Mouse (Mus musculus) hematopoietic stem cell, adult 5-6 weeks (primary cell): ENCODE results near the gene Als2cr12. TPM values are rescaled to one million over a fixed set of nuclear protein-coding genes. Genes with fewer than 3 reads are reported as not detected.
A peak's percentile ranks its signal among the peaks of the same experiment; 100 is the strongest.
"Not testable (repeated sequence)": the region's sequence is repeated elsewhere in the genome, so short reads cannot be mapped to it uniquely, and the experiment has no call there.

Experiments used
- ATAC-seq, 2 experiments: fragments of 125-278 bp in 1 of 2; replicated peaks in 1 of 2; 2 replicates each; pipeline ENCODE4 v1.8.0; 2016 to 2017; ENCODE audit warnings: inconsistent platforms in 2 of 2, mild to moderate bottlenecking in 2 of 2, moderate number of reproducible peaks in 2 of 2, low read depth in 1 of 2, moderate TSS enrichment in 1 of 2; ENCODE audit not compliant: low FRiP score in 2 of 2, poor library complexity in 2 of 2, severe bottlenecking in 2 of 2, insufficient read depth in 1 of 2, low TSS enrichment in 1 of 2
- total RNA-seq: library from RNA; stranded (forward); fragments of 172-1452, 232-1000 nt; gene quantifications from 2 replicates; pipeline ENCODE4 v1.2.3, GENCODE M21; 2017

The Als2cr12 gene
- total RNA-seq, 1 experiment from 2014 or later, result not detected

DNA sequence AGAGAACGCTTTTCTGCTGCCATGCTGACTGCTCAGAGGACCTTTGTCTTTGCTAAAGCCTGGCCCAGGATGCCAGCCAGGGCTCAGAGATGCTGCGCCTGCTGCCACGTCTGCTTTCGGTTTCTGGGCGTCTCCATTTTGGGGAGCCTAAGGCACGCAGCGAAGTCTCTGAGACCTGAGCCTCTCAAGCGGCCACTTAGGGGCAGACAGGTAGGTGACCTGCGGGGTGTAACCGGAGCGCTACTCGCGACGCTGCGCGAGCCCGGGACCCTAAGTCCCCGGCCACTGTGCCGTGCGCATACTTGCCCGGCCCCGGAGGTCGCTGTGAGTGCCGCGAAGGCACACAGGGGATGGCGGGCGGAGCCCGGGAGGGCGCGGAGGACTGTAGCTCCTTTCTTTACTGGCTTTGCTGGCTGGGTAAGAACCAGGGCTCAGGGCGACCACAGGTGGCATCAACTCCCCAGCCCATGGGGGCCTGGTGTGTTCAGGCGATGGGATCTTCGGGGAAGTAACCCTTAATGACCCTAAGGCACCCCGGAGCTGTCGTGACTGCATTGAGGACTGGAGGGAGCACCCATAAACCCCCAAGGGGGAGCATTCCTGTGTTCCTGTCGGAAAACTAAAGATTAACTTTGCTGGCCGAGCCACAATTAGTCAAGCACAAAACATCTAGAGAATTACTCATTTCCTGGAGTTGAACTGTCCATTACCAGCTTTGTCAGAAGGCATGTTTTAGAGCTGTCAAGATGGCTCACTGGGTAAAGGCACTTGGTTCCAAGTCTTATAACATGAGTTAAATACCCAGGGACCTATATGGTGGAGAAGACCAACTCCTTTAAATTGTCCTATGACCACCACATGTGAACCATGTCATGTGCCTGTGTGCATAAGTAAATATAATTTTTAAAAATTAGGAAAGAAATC, 43.0 kb downstream of the Als2cr12 start:
- peak; percentile 89 to 91 for ATAC-seq

DNA sequence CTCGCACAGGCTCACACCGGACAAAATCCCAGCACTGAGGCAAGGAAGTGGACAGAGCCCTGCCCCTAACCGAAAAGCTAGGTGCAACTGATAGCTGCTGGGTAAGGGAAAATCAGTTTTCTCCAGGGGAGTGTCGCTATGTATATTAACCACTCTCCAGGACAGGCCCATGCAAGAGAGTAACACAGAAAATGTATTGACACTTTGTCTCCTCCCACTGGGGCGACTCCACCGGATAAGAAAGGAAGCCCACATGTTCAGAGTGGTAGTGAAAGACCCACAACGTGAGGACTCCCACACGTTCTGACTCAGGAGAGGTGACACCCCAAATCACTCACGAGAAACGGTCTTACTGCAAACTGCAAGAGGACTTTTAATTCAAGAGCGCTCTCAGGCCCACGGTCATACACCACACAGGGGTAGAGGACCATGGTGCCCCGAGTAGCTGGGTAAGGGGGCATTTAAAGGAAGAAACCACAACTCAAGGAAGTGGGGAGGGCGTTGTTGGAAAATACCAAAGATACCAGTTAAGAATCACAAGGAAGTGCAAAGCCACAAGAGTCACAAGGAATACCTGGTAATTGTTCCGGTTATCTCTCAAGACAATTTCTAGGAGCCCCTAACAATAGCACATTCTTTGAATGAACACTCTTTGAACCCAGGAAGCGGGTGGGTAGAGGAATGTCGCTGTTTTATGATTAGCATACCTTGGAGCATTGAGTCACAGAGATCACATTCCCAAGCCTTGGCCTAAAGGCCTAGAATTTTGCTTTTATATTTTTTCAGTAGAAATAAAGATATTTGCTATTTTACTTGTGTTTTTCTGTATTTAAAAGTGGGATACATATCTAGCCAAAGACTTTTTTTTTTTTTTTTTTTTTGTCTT, 44.0 kb downstream of the Als2cr12 start:
- not testable (repeated sequence) for ATAC-seq

DNA sequence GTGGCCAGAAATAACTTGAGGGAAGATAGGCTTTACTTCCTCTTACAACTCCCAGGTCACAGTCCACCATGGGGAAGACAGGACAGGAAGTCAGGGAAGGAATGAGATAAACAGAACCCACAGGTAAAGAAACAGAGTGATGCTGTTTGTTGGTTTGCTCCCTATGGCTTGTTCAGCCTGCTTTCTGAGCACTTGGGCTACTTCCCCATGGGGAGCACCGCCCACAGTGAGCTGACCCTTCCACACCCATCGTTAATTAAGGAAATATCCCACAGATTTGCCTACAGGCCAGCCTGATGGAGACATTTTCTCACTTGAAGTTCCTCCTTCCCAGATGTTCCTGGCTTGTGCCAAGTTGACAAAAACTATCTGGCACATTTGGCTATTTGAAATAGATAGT, 66.9 kb downstream of the Als2cr12 start:
- not testable (repeated sequence) for ATAC-seq

DNA sequence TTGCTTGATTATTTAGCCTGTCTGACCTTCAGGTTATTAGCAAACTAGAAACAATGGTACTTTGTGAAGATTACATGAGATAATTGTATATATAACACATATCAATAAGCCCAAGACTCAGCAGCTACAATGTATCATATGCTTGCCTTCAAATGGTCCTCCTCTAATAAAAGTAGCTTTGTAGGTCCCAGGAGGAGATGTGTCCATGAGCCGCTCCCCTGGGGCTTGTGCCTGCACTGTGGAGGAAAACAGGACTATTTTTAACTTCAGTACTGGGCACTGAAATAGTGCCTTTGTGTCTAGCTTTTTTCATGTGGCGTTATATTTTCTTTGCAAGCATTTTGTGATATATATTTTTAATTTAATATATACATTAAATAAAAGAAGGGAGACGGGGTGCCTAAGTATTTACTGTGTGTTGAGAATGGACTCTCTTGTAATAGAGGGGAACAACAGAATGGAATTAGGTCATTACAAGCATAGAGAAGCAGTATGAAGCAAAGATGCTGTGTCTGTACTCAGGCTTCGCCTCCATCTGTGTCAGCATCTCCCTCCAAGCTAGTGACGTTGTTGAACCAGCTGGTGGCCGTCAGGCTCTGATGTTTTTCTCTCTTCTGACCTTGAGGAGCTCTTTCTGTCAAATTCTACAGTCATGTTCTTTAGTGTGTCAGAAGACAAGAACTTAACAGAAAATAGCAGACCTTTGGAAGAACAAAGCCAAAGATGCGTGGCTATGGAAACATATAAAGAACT, 73.6 kb downstream of the Als2cr12 start:
- ATAC-seq, result no peak

DNA sequence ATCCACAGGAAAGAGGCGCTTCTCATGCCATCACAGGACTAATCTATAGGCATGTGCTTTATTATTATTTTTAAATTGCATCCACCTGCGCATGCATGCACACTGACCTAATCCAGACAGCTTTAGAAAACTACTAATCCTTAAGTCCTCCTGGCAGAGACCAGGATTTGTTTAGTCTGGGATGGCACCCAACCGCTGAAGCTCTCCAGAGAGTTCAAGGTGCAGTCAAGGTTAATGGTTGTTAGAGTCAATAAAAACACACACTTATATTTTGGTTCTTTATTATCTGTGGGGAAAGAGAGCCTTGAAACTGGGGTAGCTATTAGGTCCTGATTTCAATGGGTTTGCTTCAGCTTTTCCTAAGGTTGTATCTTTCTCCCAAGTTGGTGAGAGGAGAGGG, 74.5 kb downstream of the Als2cr12 start:
- ATAC-seq, result no peak

DNA sequence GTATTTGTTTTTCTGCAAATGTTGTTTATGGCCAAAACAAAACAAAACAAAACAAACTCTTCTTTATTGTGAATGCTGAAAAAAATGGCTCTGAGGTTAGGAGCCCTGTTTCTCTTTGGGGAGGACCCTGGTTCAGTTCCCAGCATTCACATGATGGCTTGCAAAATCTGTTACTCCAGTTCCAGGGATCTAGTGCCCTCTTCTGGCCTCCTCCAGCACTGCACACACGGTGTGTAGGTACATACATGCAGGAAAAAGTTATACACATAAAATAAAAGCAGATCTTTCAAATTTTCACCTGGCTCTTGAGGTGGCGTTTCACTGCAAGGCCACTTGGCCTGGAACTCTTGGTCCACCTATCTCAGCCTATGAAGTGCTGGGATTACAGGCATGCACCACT, 77.0 kb downstream of the Als2cr12 start:
- ATAC-seq, result no peak

DNA sequence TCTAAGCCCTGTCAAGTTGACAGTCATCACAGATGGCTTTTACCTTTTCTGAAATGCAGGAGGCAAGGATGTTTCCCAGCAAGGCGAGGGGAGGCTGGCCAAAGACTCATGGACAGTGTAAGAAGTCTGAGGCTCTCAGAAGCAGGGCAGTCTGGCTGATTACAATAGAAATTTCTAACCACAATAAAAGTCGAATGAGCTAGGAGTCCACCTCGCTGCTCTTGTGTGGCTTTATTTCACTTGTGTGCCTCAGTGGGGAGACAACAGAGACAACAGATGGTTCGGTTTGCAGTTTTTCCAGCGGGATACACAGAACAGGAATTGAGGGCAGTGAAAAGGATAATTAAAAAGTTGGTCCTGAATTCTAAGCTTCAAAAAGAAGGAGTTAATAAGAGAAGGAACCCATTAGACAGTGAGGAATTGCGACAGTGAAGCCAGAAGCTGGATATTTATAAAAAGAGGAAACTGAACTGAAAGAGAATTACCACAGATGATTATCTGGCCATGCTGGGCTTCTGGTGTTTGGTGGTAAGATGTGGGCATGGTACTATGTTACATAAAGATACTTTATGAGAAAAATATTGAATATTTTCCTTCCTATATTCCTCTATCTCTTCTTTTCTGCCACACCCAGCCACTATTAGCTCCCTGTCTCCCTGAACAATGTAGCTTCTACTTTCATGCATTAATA, 77.7 kb downstream of the Als2cr12 start:
- peak; percentile 88 to 93 for ATAC-seq

DNA sequence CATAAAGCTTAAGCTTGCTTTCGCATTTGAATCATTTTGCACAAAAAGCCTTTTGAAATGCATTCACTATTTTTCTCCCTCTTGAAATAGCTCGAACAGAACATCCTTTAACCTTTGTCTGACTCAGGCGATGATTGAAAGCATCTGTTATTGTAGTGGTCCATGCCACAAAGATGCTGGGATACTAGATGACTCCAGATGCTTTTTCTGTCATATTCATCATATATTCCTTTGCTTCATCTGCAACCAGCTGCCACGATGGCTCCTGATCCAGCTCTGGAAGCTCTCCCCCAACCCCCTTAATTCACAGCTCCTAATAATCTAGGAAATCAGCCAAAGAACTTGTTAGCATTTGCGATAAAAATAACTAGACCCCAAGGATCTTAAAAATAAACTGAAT, 78.7 kb downstream of the Als2cr12 start:
- ATAC-seq, result no peak

DNA sequence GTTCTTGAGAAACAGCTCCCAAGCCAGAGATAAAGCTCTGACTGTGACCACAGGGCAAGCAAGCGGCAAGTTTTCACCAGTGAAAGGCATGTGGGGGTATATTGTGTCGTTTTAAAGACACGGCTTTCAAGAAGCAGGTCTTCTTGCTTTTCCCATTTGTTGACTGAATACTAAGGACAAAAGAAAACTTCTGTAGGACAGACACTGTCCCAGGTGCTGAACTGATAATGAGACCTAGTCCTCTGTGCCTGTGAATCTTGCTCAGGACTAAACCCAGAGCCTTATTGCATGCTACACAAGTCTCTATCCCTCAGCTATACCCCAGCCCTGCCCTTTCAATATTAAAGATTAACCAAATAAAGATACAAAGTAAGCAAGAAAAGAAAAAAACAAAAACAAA, 79.6 kb downstream of the Als2cr12 start:
- no peak for ATAC-seq

DNA sequence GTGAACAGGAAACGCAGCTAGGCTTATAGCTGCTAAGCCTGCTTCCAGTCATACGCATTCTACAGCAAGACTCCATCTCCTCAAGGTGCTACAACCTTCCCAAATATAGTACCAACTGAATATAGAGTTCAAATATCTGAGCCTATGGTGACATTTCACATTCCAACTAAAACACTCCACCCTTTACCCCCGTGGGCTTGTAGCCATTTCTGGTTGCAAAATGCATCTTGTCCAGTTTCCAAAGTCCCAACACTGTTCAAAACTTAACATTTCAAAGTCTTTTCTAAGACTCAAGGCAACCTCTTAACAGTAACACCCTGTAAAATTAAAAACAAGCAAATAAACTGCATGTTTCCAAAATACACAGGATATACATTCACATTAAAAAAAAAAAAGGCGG, 80.6 kb downstream of the Als2cr12 start:
- no peak for ATAC-seq

DNA sequence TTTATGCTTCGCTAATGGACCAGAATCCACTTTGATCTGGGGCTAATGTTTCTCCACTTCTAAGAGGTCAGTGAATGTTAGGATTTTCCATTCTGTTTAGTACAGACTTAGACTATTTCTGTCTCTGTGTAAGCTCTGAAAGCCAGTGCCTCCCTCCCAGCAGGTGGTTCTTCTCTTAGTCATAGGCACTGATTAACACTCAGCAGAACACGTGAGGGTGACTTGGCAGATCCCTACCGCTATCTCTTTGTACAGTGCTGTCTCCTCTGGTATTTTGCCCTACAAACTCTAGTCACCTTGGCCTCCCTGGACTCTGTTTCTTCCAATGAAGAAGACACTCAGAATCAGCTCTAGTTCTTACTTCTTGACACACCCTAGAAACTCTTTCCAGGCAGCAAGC, 81.4 kb downstream of the Als2cr12 start:
- ATAC-seq, result no peak

DNA sequence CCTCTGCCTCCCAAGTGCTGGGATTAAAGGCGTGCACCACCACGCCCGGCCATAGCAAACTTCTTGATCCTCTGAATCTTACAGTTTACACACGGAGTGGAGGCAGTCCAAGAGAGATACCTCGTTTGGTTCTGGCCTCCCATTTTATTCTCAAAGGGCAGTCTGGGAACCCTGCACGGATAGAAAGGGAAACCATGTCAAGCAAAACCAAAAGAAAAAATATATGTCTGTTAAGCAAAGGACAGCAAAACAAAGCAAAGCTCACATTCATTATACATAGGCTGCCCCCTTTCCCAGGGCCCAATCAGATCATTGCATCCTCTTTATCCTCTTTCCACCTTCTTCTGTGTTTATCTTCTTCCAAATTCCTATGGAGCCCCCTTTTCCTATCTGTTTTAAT, 82.0 kb downstream of the Als2cr12 start:
- ATAC-seq, result no peak

DNA sequence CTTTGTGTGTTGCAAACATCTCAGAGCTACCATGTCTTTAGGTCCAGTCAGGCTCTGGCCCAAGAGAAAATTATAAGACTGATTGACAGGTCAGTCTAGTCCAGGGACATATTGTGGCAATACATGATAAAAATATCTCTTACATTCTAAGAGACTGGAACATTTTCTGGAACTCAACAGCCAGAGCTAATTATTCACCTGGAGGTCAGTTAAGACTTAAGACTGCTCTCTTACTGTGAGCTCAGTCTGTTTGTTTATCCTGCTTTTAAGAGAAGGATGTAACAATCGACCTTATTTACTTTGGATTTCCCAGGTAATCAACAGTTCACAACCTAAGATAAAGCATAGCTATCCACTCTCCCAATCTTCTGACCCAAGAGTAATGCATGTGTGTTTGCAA, 85.2 kb downstream of the Als2cr12 start:
- no peak for ATAC-seq

DNA sequence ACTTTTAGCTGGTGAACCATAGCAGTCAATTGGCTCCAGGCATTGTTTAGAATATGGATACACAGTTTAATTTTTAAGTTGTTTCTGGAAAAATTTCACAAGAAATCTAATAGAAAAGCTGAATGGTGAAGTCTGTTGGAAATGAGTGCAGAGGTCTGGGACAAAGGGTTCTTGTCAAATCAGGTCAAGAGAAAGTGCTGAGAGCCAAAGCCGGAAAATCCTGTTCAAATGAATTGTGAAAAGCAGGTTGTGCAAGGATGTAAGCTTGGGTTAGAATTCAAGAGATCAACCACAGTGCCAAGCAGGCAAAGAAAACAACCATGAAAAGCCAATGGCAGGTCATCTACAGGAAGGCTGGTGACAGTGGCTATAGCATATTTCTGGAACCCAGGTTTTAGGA, 85.6 kb downstream of the Als2cr12 start:
- ATAC-seq, result no peak

DNA sequence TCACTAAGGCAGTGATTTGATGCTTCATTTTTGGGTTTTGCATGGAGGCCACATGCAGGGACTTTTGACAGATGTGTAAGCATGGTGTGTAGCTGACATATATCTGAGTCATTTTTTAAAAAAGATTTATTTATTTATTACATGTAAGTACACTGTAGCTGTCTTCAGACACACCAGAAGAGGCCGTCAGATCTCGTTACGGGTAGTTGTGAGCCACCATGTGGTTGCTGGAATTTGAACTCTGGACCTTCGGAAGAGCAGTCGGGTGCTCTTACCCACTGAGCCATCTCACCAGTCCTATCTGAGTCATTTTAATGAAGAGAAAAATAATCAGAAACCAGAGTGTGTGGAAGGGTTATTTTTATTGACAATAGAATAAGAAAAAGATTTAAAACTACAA, 86.2 kb downstream of the Als2cr12 start:
- not testable (repeated sequence) for ATAC-seq

DNA sequence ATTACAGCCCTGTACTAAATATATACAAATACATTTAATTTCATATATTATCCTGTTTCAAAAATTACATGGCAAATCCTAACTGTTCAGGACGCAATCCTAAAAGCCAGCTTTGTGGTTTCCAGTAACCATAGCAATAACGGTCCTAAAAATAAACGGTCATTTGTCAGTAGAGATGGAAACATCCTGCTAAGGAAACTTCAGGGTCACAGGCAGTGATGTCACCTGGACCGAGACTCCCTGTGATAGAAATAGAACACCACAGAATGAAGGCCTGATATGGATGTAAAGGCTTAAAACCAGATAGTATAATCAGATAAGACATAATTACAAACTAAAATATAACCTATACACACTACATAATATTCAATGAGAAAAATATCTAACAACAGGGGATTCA, 92.1 kb downstream of the Als2cr12 start:
- ATAC-seq, result peak in 1 of 2 experiments; percentile 64; a peak in 1 of 4 replicates

DNA sequence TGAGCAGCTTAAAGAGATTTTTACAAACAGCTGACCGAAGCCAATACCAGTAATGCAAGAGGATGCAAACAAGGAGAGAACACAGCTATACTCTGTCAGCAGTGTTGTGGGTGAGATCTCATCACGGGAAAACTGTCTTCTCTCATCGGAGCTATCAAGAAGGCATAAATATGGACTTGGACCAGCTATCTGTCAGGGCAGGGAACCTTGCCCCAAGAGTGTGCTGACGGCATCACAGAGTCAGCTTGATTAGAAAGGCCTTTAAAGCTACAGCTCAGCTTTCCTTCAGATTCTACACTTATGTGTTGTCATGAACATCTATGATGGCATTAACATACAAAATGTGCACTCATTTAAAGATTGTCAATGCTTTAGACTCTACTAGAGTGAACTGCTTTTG, 93.1 kb downstream of the Als2cr12 start:
- ATAC-seq, result no peak
